Mouse (Mus musculus) limb, embryonic 11.5 days (tissue): ENCODE measurements around the gene Fgfr2. TPM values are rescaled to one million over a fixed set of nuclear protein-coding genes. Genes with fewer than 3 reads are reported as not detected.
"Not testable (repeated sequence)": the region's sequence is repeated elsewhere in the genome, so short reads cannot be mapped to it uniquely, and the experiment has no call there.

ENCODE experiments used
- ATAC-seq: fragments of 200-750 bp; cut with Nextera tagmentation; 2 replicates; pipeline ENCODE4 v1.8.0; 2017; ENCODE audit warnings: low read depth; ENCODE audit not compliant: insufficient number of reproducible peaks, low FRiP score, low TSS enrichment
- DNase-seq: peaks from one replicate; pipeline ENCODE4 v3.0.0-alpha.2; 2015; ENCODE audit warnings: low spot score
- H3K27ac ChIP-seq: fragments of 300-500 bp; sonication (generic); replicated peaks from 2 replicates; pipeline ENCODE4 v1.5.1; 2014; ENCODE audit warnings: low read depth, mild to moderate bottlenecking, low read length
- H3K27me3 ChIP-seq: fragments of 300-500 bp; sonication (generic); 2 replicates; pipeline ENCODE4 v1.6.1; 2014; ENCODE audit warnings: mild to moderate bottlenecking, low read length, mixed read lengths; ENCODE audit not compliant: control insufficient read depth, insufficient read depth
- H3K36me3 ChIP-seq: fragments of 300-500 bp; sonication (generic); 2 replicates; pipeline ENCODE4 v1.6.1; 2014; ENCODE audit warnings: mild to moderate bottlenecking, low read length, moderate library complexity, mixed read lengths; ENCODE audit not compliant: control insufficient read depth, insufficient read depth
- H3K4me1 ChIP-seq: fragments of 300-500 bp; sonication (generic); 2 replicates; pipeline ENCODE4 v1.6.1; 2014; ENCODE audit warnings: low read length, mixed read lengths; ENCODE audit not compliant: control insufficient read depth, insufficient read depth
- H3K4me2 ChIP-seq: fragments of 300-500 bp; sonication (generic); 2 replicates; pipeline ENCODE4 v1.6.1; 2014; ENCODE audit warnings: low read depth, mild to moderate bottlenecking, moderate library complexity; ENCODE audit not compliant: severe bottlenecking
- H3K4me3 ChIP-seq: fragments of 300-500 bp; sonication (generic); 2 replicates; pipeline ENCODE4 v1.5.1; 2014; ENCODE audit warnings: low read depth, low read length
- H3K9ac ChIP-seq: fragments of 300-500 bp; sonication (generic); 2 replicates; pipeline ENCODE4 v1.6.1; 2014; ENCODE audit warnings: mild to moderate bottlenecking, low read length
- H3K9me3 ChIP-seq: fragments of 300-500 bp; sonication (generic); 2 replicates; pipeline ENCODE4 v1.6.1; 2016; ENCODE audit warnings: low read length; ENCODE audit not compliant: control insufficient read depth
- WGBS: fragments of 180-500 bp; shearing (Covaris S2); extraction: QIAGEN DNeasy Blood & Tissue Kit; methylation state at CpG from one replicate; pipeline ENCODE4 v1.1.7; 2014; 5-methylcytosine and 5-hydroxymethylcytosine counted together
- polyA plus RNA-seq: library from polyadenylated mRNA; unstranded; fragments of >200 nt; fragmentation: Nextera tagmentation; extraction: Ambion mirVana; gene quantifications from 2 replicates; pipeline ENCODE4 v1.2.1, GENCODE M21; 2014

Gene Fgfr2
- polyA plus RNA-seq, 1 experiment from 2014 or later: 60.1 TPM

- no peak overlapping the region for H3K9ac ChIP-seq
- DNase-seq: peak; percentile 65
- H3K4me3 ChIP-seq: no peak overlapping the region
- no peaks in the 10 kb centered on the region for H3K4me1 ChIP-seq
- WGBS: 21% methylated on average over 1 of the region's 1 CpGs
- no peaks in the 10 kb centered on the region for H3K9me3 ChIP-seq
- H3K27me3 ChIP-seq: no peaks in the 10 kb centered on the region
- ATAC-seq: no peak
- no peaks in the 10 kb centered on the region for H3K36me3 ChIP-seq
- H3K4me2 ChIP-seq: no peak overlapping the region
- H3K27ac ChIP-seq: no peak overlapping the region
Observed at GRCm38 (mm10) chr7:131432244-131432643, 1690.9 kb downstream of the Fgfr2 start.

- H3K27me3 ChIP-seq: no peaks in the 10 kb centered on the region
Observed at GRCm38 (mm10) chr7:131427331-131427730, 1695.8 kb downstream of the Fgfr2 start.

GRCm38 (mm10) chr7:131424912-131425311, 1698.2 kb downstream of the Fgfr2 start:
- no peaks in the 10 kb centered on the region for H3K36me3 ChIP-seq
- DNase-seq (no peak), ATAC-seq (no peak)
- no peak overlapping the region for H3K4me2 ChIP-seq
- 83% methylated on average over 2 of the region's 2 CpGs for WGBS
- H3K9me3 ChIP-seq: no peaks in the 10 kb centered on the region
- no peaks in the 10 kb centered on the region for H3K4me1 ChIP-seq
- H3K9ac ChIP-seq: no peak overlapping the region
- no peak overlapping the region for H3K4me3 ChIP-seq
- no peak overlapping the region for H3K27ac ChIP-seq
- no peaks in the 10 kb centered on the region for H3K27me3 ChIP-seq

More at GRCm38 (mm10) chr7:131427331-131427730, 1695.8 kb downstream of the Fgfr2 start:
- no peaks in the 10 kb centered on the region for H3K36me3 ChIP-seq
- no peaks in the 10 kb centered on the region for H3K9me3 ChIP-seq
- H3K27ac ChIP-seq: no peak overlapping the region
- WGBS: 84% methylated on average over 5 of the region's 5 CpGs
- no peak for ATAC-seq
- H3K9ac ChIP-seq: no peak overlapping the region
- H3K4me2 ChIP-seq: no peak overlapping the region
- no peaks in the 10 kb centered on the region for H3K4me1 ChIP-seq
- no peak for DNase-seq
- no peak overlapping the region for H3K4me3 ChIP-seq

- H3K4me2 ChIP-seq: no peak overlapping the region
- no peaks in the 10 kb centered on the region for H3K27me3 ChIP-seq
- no peak overlapping the region for H3K9ac ChIP-seq
- no peak overlapping the region for H3K27ac ChIP-seq
- no peaks in the 10 kb centered on the region for H3K4me1 ChIP-seq
- DNase-seq: no peak
- no peaks in the 10 kb centered on the region for H3K9me3 ChIP-seq
- no peak for ATAC-seq
- H3K36me3 ChIP-seq: no peaks in the 10 kb centered on the region
- H3K4me3 ChIP-seq: no peak overlapping the region
Observed at GRCm38 (mm10) chr7:131417605-131418004, 1705.5 kb downstream of the Fgfr2 start.

GRCm38 (mm10) chr7:131416742-131417141, 1706.4 kb downstream of the Fgfr2 start:
- H3K4me1 ChIP-seq, H3K9me3 ChIP-seq, ATAC-seq, H3K4me2 ChIP-seq, DNase-seq, H3K9ac ChIP-seq, H3K4me3 ChIP-seq, H3K27ac ChIP-seq, H3K27me3 ChIP-seq, H3K36me3 ChIP-seq: not testable (repeated sequence)

GRCm38 (mm10) chr7:131411941-131412270, 1711.2 kb downstream of the Fgfr2 start:
- Histone ChIP-seq H3K4me3 (peak overlapping the region; percentile 99; the same call in 1 of the 2 replicates), H3K27ac (no peak overlapping the region), H3K4me2 (no peak overlapping the region), H3K9me3 (no peaks in the 10 kb centered on the region), H3K4me1 (no peaks in the 10 kb centered on the region), H3K36me3 (no peaks in the 10 kb centered on the region), H3K27me3 (no peaks in the 10 kb centered on the region), H3K9ac (no peak overlapping the region)
- 46% methylated on average over 2 of the region's 2 CpGs for WGBS
- no peak for DNase-seq
- no peak for ATAC-seq

- ATAC-seq (no peak), DNase-seq (no peak)
- Histone ChIP-seq H3K36me3 (no peaks in the 10 kb centered on the region), H3K4me1 (no peaks in the 10 kb centered on the region), H3K9me3 (no peaks in the 10 kb centered on the region), H3K27me3 (no peaks in the 10 kb centered on the region), H3K27ac (no peak overlapping the region), H3K9ac (no peak overlapping the region), H3K4me3 (peak overlapping the region; percentile 99), H3K4me2 (peak overlapping the region; percentile 48)
- WGBS: 30% methylated on average over 10 of the region's 10 CpGs
Observed at GRCm38 (mm10) chr7:131411221-131411940, 1711.8 kb downstream of the Fgfr2 start.

GRCm38 (mm10) chr7:131410416-131411058, 1712.6 kb downstream of the Fgfr2 start, which contains the start of the genes Ikzf5 and Acadsb:
TSS of gene Ikzf5 (minus strand) at chr7:131410521.
TSS of gene Acadsb (plus strand) at chr7:131410601.
- Histone ChIP-seq H3K9me3 (no peaks in the 10 kb centered on the region), H3K4me3 (peak within 1 kb of the TSS; percentile 99), H3K4me1 (no peaks in the 10 kb centered on the region), H3K27ac (no peak within 1 kb of the TSS), H3K36me3 (no peaks in the 10 kb centered on the region), H3K27me3 (no peaks in the 10 kb centered on the region), H3K4me2 (peak within 1 kb of the TSS; percentile 74), H3K9ac (peak within 1 kb of the TSS; percentile 89)
- WGBS: 1% methylated on average over 42 of the region's 42 CpGs
- ATAC-seq: peak; percentile 97
- DNase-seq: peak; percentile 99
